Mouse (Mus musculus): Measurements from ENCODE around the gene Ppfia1. TPM values are rescaled to one million over a fixed set of nuclear protein-coding genes. Genes with fewer than 3 reads are reported as not detected.

The Ppfia1 gene
- polyA plus RNA-seq, 1 experiment from 2014 or later, result 42.1 TPM

DNA sequence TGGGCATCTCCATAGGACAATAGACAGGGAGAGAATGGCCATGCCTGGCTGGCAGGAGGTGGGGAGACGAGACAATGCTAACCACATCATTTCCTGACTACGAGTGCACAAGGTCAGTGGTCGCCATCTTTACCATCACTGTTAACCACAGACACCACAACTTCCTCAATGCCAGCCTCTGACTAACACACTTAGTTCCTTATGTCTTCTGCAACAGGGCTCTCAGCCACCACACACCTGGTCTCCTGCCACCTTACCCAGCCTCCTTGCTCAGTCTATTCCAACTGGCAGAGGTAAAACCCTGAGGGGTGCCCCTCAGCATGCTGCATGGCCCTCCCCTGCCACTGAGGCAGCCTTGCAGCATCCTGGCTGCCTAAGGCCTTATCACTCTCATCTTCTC lies 106.4 kb downstream of the Ppfia1 start:
- Histone ChIP-seq H3K36me3 (peaks cover 98% of the 10 kb centered on the region), H3K27me3 (no peaks in the 10 kb centered on the region), H3K4me2 (no peak overlapping the region), H3K27ac (no peak overlapping the region), H3K4me1 (no peaks in the 10 kb centered on the region), H3K9ac (no peak overlapping the region), H3K9me3 (replicated peaks) (no peaks in the 10 kb centered on the region), H3K4me3 (replicated peaks) (no peak overlapping the region)
- WGBS, result 84% methylated on average over 3 of the region's 3 CpGs
- ATAC-seq (replicated peaks; ENCODE audit: low FRiP score), result no peak

DNA sequence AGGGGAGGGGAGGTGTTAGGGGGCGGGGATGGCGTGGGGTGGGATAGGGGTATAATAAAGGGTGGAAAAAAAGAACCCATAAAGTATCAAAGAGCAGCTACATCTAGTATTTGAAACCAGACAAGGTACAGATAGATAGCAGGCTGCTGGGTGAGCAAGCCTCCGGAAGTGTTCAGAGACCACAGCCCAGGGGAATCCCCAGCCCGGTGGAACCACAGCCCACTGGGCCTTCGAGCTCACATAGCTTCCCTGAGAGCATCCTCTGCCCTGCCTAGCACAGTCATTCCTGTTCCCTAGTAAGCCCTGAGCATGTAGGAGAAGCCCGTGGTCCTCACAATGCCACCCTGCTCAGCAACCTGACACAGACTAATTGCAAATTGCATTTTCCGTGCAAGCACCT lies 108.7 kb downstream of the Ppfia1 start:
- Histone ChIP-seq H3K36me3 (peaks cover 98% of the 10 kb centered on the region), H3K4me1 (no peaks in the 10 kb centered on the region), H3K4me2 (no peak overlapping the region), H3K27me3 (no peaks in the 10 kb centered on the region), H3K4me3 (replicated peaks) (no peak overlapping the region), H3K27ac (no peak overlapping the region), H3K9ac (no peak overlapping the region), H3K9me3 (replicated peaks) (no peaks in the 10 kb centered on the region)
- 82% methylated on average over 7 of the region's 7 CpGs for WGBS
- no peak for ATAC-seq (replicated peaks; ENCODE audit: low FRiP score)

DNA sequence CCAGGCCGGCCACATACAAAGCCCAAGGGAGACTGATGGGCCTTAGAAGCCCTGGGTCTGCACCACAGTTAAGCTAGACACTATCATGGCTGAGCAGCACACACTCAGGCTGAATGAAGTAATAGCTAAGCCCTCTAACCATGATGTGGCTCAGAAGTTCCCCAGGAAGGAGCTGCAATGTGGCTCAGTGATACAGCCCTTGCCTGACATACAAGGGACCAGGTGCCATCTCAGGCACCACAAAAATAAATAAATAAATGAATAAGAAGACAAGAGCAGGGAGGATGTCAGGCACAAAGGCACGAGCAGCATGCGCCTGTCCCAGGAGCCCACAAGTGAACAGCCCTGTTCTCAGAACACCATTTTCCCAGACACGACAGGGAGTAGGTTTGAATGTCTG lies 111.6 kb downstream of the Ppfia1 start:
- Histone ChIP-seq H3K4me2 (no peak overlapping the region), H3K27ac (no peak overlapping the region), H3K4me1 (no peaks in the 10 kb centered on the region), H3K36me3 (peaks cover 98% of the 10 kb centered on the region), H3K9me3 (replicated peaks) (no peaks in the 10 kb centered on the region), H3K27me3 (no peaks in the 10 kb centered on the region), H3K9ac (no peak overlapping the region), H3K4me3 (replicated peaks) (no peak overlapping the region)
- ATAC-seq (replicated peaks; ENCODE audit: low FRiP score), result no peak
- WGBS, result 92% methylated on average over 4 of the region's 4 CpGs

DNA sequence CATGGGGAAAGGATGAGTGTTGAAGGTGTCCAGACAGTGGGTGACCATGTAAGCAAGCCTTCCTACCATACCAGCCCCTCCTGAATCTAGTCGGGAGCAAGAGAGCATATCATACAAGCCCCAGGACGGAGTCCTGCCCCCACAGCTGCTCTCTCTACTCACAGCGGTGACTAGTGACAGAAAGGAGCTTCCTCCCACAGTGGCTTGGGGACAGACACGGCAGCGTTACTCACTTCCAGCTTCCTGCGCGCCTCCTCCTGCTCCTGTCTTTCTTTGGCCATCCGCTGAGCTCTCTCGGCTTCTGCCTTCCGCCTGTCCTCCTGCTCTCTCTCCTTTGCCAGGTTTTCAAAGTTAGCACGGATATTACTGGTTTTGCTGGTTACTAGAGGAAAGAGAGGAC lies 112.1 kb downstream of the Ppfia1 start:
- H3K4me2 ChIP-seq, result no peak overlapping the region
- no peaks in the 10 kb centered on the region for H3K27me3 ChIP-seq
- no peaks in the 10 kb centered on the region for H3K9me3 ChIP-seq (replicated peaks)
- no peak overlapping the region for H3K27ac ChIP-seq
- H3K4me1 ChIP-seq, result no peaks in the 10 kb centered on the region
- WGBS, result 93% methylated on average over 11 of the region's 11 CpGs
- H3K9ac ChIP-seq, result no peak overlapping the region
- H3K4me3 ChIP-seq (replicated peaks), result no peak overlapping the region
- ATAC-seq (replicated peaks; ENCODE audit: low FRiP score), result no peak
- H3K36me3 ChIP-seq, result peaks cover 98% of the 10 kb centered on the region

DNA sequence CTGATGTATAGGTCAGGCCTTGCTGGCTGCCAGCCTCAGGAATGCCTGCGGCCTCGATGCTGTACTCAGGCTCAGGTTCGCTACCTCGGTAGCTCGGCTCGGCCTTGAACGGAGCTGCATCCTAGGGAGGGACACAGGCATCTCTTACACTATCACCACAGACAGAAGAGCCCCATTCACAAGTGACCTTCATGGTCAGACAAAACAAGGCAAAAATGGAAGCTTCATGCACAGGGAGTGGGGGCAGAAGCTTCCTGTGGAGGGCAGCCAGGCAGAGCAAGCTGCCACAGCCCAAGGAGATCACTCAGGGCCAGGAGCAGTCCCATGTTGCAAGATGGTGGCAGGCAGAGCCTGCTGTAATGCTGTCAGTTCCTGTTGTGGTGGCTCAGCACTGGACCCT lies 114.7 kb downstream of the Ppfia1 start:
- no peak for ATAC-seq (replicated peaks; ENCODE audit: low FRiP score)
- no peak overlapping the region for H3K9ac ChIP-seq
- H3K27ac ChIP-seq, result no peak overlapping the region
- 95% methylated on average over 7 of the region's 7 CpGs for WGBS
- H3K4me3 ChIP-seq (replicated peaks), result no peak overlapping the region
- no peaks in the 10 kb centered on the region for H3K9me3 ChIP-seq (replicated peaks)
- no peaks in the 10 kb centered on the region for H3K27me3 ChIP-seq
- no peaks in the 10 kb centered on the region for H3K4me1 ChIP-seq
- no peak overlapping the region for H3K4me2 ChIP-seq
- peaks cover 84% of the 10 kb centered on the region for H3K36me3 ChIP-seq

DNA sequence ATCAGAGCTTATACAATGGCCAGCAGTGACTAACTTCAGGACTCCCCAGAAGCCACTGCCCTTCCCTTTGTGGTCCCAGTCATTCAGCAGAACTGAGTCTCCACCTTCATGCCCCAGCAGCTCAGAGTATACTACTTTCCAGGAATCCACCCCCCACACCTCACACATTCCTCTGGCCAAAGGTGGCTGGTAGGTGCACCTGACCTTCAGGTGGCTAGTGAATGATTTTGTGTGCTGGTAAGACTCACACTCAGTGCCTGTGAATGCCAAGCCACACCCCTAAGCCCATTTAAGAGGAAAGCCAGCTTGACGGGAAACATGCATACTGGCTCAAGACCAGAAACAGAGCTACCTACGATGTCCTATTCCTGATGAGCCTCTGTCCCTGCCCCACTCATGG lies 120.6 kb downstream of the Ppfia1 start:
- Histone ChIP-seq H3K9ac (no peak overlapping the region), H3K27ac (no peak overlapping the region), H3K27me3 (no peaks in the 10 kb centered on the region), H3K4me3 (replicated peaks) (no peak overlapping the region), H3K4me1 (no peaks in the 10 kb centered on the region), H3K9me3 (replicated peaks) (no peaks in the 10 kb centered on the region), H3K4me2 (no peak overlapping the region), H3K36me3 (peaks cover 27% of the 10 kb centered on the region)
- ATAC-seq (replicated peaks; ENCODE audit: low FRiP score), result no peak
- 81% methylated on average over 2 of the region's 2 CpGs for WGBS

DNA sequence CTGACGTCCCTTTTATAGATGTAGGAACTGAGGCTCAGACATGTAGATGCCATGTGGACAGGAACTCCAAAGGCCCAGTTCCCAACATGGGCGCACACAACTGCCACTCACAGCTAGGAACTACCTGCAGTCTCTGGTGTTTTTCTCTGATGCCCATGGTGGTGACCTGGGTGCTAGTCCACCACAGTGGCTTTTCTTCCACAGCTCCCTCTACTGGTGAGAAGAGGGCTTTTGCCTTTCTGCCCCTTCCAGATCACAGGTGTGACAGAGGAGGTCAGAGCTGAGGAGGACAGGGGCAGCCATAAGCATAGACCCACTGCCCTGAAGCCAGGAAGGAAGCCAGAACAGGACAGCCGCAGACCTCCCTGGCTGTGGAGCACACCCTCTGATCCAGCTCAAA lies 126.1 kb downstream of the Ppfia1 start:
- H3K9me3 ChIP-seq (replicated peaks), result no peaks in the 10 kb centered on the region
- H3K27ac ChIP-seq, result no peak overlapping the region
- no peak overlapping the region for H3K4me3 ChIP-seq (replicated peaks)
- ATAC-seq (replicated peaks; ENCODE audit: low FRiP score), result no peak
- no peak overlapping the region for H3K4me2 ChIP-seq
- H3K9ac ChIP-seq, result no peak overlapping the region
- 84% methylated on average over 3 of the region's 3 CpGs for WGBS
- H3K4me1 ChIP-seq, result no peaks in the 10 kb centered on the region
- no peaks in the 10 kb centered on the region for H3K36me3 ChIP-seq
- no peaks in the 10 kb centered on the region for H3K27me3 ChIP-seq

Other genes with a start within 250 kb of the Ppfia1 start
- 167 and 180 TPM in 2 replicates for gene Cttn, start 82.7 kb downstream of the Ppfia1 start, polyA plus RNA-seq (2015; fragmentation: Nextera tagmentation; extraction: Ambion mirVana)
- 12.7 and 13.7 TPM in 2 replicates for gene Fadd, start 28.7 kb upstream of the Ppfia1 start, polyA plus RNA-seq (2015; fragmentation: Nextera tagmentation; extraction: Ambion mirVana)
- gene Ano1, start 198.2 kb upstream of the Ppfia1 start, polyA plus RNA-seq (2015; fragmentation: Nextera tagmentation; extraction: Ambion mirVana), result 42.1 and 47.8 TPM in 2 replicates